Mouse (Mus musculus): ENCODE results near the gene Pnkp.
A peak's percentile ranks its signal among the peaks of the same experiment; 100 is the strongest.

- TF ChIP-seq UBTF (IDR thresholded peaks at IDR 0.05; ENCODE audit: low read depth, low read length) (no peak), CTCF (conservative IDR thresholded peaks at IDR 0.05 in 1 of 2, IDR thresholded peaks at IDR 0.05 in 1 of 2; ENCODE audit: low read depth in 2 of 2, low read length in 2 of 2) (peak in 1 of 2 experiments; percentile 74; a peak in 2 of 4 replicates)
Observed at GRCm38 (mm10) chr7:44895593-44896434, 38.9 kb downstream of the Pnkp start, which contains the start of gene Fuz.
